16 mouse cellular contexts compared by ENCODE assay signal in the genomic region with DNA sequence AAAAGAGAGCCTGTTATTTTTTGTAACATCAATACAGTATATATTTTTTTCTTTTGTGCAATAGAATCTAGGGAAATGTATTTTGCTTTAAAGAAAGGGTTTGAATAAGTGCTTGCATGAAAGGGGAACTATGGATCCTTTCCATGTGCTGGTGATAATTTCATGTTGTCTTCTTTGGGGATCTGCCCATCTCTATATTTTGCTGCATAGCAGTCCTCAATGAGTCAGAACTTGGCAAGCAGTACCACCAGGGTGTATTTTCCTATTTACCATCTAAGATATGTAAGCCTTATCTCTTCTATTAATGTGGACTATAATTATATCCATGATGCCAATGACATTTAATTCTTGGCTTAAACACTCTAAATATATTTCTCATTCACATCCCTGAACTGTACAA.
"Had no signal": no experiment of that assay in that cellular context is flagged by ENCODE, and none has a peak within 500 bp of the region (broad histone marks: within the 10 kb centered on the region; RNA-seq: fewer than 3 reads in every experiment).

No protein-coding gene starts in this region.

- DNase-seq: kidney, adult 2 months; kidney, postnatal 25 days; liver; lung, adult 18-20 months; lung, postnatal 10 days; lung, postnatal 4 days; retina, postnatal 1 day; right cerebral cortex, postnatal 4 days; spleen, adult 18-20 months; thymus, adult 18-20 months; thymus, postnatal 25 days had no signal

- H3K9me3 ChIP-seq: limb, embryonic 12.5 days; midbrain, embryonic 10.5 days; midbrain, embryonic 15.5 days; neural tube, embryonic 12.5 days had no signal

- ATAC-seq: midbrain, embryonic 15.5 days had no signal

- H3K27me3 ChIP-seq: limb, embryonic 12.5 days; midbrain, embryonic 15.5 days; neural tube, embryonic 12.5 days had no signal

- H3K4me3 ChIP-seq: limb, embryonic 12.5 days; midbrain, embryonic 10.5 days; midbrain, embryonic 15.5 days; neural tube, embryonic 12.5 days had no signal

- H3K9ac ChIP-seq: limb, embryonic 12.5 days; liver, embryonic 14.5 days; midbrain, embryonic 15.5 days; neural tube, embryonic 12.5 days had no signal

- H3K4me2 ChIP-seq: limb, embryonic 12.5 days; midbrain, embryonic 15.5 days; neural tube, embryonic 12.5 days had no signal

- H3K36me3 ChIP-seq: limb, embryonic 12.5 days; midbrain, embryonic 10.5 days; midbrain, embryonic 15.5 days; neural tube, embryonic 12.5 days had no signal

- H3K4me1 ChIP-seq: limb, embryonic 12.5 days; midbrain, embryonic 10.5 days; midbrain, embryonic 15.5 days; neural tube, embryonic 12.5 days had no signal

- H3K27ac ChIP-seq: limb, embryonic 12.5 days; liver, embryonic 14.5 days; midbrain, embryonic 10.5 days; midbrain, embryonic 15.5 days; neural tube, embryonic 12.5 days had no signal
